Mouse (Mus musculus) CD4-positive, CD25-positive, alpha-beta regulatory T cell (primary cell): ENCODE results near the gene Prkag2. TPM values are rescaled to one million over a fixed set of nuclear protein-coding genes. Genes with fewer than 3 reads are reported as not detected.

Source experiments
- polyA plus RNA-seq: library from polyadenylated mRNA; unstranded; fragments of 100-300 nt; shearing (Covaris generic); gene quantifications from one replicate; pipeline ENCODE4 v1.2.1, GENCODE M21; 2017

The Prkag2 gene
- 51.9 TPM for polyA plus RNA-seq

DNA sequence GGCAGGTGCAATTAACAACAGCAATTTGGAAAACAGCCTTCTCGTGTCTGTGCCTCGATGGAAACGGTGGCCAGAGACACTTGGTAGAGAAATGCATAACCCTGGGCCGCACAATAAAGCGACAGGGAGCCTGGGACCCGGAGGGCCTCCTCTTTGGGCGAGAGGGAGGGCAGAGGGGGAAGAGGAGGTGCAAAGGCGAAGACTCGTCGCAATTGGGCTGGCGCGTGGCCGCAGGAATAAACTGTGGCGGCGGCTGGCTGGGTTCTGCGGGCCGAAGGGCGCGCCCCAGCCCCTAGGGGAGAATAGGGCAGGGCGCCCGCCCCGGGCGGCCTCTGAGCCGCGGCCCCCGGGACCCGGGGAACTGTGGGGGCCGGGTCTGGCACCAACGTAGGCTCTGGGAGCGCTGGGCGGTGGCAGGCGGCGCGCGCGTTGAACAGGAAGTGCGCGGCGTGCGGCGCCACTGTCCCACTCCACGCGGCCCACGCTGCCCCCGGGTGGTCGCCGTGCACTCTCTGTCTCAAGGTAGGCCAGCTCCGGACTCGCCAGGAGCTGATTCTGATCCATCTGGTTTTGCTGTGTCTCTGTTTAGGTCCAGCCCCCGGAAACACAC lies at the start of gene Prkag2:
Prkag2 (minus strand) TSS at position 127 of the 610 bp plus-strand sequence.

DNA sequence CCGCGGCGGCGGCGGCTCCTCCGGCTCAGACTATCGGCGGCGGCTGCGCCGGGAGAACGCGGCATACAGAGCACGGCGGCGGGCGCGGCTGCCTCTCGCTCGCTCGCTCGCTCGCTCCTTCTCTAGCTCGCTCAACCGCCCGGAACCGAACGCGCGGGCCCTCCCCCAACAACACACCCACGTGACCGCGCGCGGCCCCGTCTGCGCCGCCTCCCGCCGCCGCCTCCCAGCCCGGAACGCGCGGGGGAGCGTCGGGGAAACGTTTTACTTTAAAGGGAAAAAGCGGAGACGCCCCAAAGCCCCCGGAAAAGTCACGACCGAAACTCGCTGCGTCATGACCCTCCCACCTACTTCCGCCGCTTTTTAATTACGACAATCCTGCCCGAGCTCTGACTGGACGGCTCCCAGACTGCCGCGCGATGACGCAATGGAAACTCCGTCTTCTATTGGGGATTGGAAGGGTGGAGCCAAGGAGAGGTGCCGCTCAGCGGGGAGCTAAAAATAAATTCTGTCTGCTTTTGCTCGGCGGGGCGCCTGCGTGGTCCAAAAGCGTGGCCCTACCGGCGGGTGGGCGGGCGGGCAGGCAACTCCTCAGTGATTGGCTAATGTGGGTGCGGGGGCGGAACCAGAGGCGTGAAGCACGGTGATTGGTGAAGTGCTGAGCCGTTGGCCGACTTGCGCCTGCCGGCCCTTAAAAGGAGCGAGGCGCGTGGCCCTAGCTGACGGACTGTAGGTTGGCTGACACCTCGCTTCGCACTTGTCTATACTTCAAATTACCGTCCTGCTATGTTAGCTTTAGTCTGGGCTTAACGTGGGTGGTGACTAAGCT lies 258.0 kb downstream of the Prkag2 start, which contains the start of gene Rheb:
Rheb (minus strand) TSS at position 351 of the 829 bp plus-strand sequence.

Other genes starting within 250 kb of the Prkag2 start
- gene Galntl5, start 80.8 kb upstream of the Prkag2 start, polyA plus RNA-seq, result not detected
- 31.9 TPM for gene Galnt11, start 121.3 kb upstream of the Prkag2 start, polyA plus RNA-seq
- not detected for gene E130116L18Rik, start 122.5 kb upstream of the Prkag2 start, polyA plus RNA-seq